Mouse (Mus musculus) midbrain, embryonic 10.5 days (tissue): ENCODE results near the gene Itsn1. TPM values are rescaled to one million over a fixed set of nuclear protein-coding genes. Genes with fewer than 3 reads are reported as not detected.

Experiments used
- DNase-seq: peaks from one replicate; pipeline ENCODE4 v3.0.0-alpha.2; 2017; ENCODE audit warnings: low spot score
- H3K27ac ChIP-seq: fragments of 300-500 bp; sonication (generic); replicated peaks from 2 replicates; pipeline ENCODE4 v1.5.1; 2016; ENCODE audit warnings: mild to moderate bottlenecking
- H3K27me3 ChIP-seq: fragments of 300-500 bp; sonication (generic); 2 replicates; pipeline ENCODE4 v1.6.1; 2016; ENCODE audit warnings: low read depth, mild to moderate bottlenecking; ENCODE audit not compliant: poor library complexity, severe bottlenecking
- H3K36me3 ChIP-seq: fragments of 300-500 bp; sonication (generic); 2 replicates; pipeline ENCODE4 v1.6.1; 2016; ENCODE audit warnings: mild to moderate bottlenecking, moderate library complexity
- H3K4me1 ChIP-seq: fragments of 300-500 bp; sonication (generic); 2 replicates; pipeline ENCODE4 v1.6.1; 2016
- H3K4me3 ChIP-seq: fragments of 300-500 bp; sonication (generic); 2 replicates; pipeline ENCODE4 v1.5.1; 2016; ENCODE audit warnings: mild to moderate bottlenecking, moderate library complexity
- H3K9me3 ChIP-seq: fragments of 300-500 bp; sonication (generic); replicated peaks from 2 replicates; pipeline ENCODE4 v1.6.1; 2016; ENCODE audit warnings: mild to moderate bottlenecking
- WGBS: fragments of 180-500 bp; shearing (Covaris S2); methylation state at CpG from one replicate; pipeline ENCODE4 v1.1.7; 2016; 5-methylcytosine and 5-hydroxymethylcytosine counted together
- polyA plus RNA-seq: library from polyadenylated mRNA; unstranded; fragments of >200 nt; fragmentation: Nextera tagmentation; extraction: Ambion mirVana; gene quantifications from 2 replicates; pipeline ENCODE4 v1.2.1, GENCODE M21; 2016

The Itsn1 gene
- polyA plus RNA-seq, 1 experiment from 2014 or later: 49.5 TPM

DNA sequence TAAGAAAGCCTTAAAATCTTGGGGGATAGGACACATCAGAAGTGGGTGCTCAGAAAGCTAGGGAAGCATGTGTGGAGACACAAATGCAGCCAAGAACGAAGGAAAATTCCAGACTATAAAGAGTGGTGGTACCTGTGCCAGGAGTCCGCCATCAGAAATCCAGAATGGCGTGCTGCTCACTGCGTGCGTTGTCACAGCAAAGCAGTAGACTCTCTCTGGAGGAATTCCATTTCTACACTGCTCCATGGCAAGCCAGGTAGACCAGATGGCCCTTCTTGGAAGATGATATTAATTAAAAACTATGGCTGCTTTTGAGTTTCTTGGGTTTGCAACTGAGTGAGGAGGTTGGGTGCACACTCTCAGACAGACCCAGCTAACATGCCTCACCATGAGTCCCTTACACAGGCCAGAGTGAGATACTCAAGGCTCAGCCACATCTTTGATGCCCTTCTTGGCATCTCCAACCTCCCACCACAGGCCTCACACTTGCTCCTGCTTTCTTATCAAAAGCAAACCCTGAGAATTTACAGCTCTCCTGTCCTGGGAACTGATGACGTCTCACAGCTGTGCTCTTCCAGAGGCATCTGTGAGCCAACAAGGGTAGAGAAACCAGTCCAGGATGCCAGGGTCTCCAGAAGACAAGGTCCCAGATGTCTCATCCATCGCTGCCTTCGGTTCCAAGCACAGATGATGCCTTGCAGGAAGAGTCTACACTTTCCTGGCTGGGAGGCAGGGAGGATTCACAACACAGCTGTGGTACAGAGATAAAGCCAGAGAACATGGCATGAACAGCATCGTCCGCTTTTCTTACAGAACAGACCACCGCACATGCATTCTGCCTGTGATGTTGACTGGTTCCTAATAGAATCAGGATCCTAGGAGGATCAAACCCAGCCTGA is 152.0 kb downstream of the Itsn1 start:
- WGBS: 96% methylated on average over 11 of the region's 11 CpGs
- Histone ChIP-seq H3K4me3 (no peak overlapping the region), H3K27me3 (no peaks in the 10 kb centered on the region), H3K4me1 (peaks cover 12% of the 10 kb centered on the region), H3K9me3 (no peaks in the 10 kb centered on the region), H3K36me3 (peaks cover 25% of the 10 kb centered on the region), H3K27ac (no peak overlapping the region)
- DNase-seq: no peak

DNA sequence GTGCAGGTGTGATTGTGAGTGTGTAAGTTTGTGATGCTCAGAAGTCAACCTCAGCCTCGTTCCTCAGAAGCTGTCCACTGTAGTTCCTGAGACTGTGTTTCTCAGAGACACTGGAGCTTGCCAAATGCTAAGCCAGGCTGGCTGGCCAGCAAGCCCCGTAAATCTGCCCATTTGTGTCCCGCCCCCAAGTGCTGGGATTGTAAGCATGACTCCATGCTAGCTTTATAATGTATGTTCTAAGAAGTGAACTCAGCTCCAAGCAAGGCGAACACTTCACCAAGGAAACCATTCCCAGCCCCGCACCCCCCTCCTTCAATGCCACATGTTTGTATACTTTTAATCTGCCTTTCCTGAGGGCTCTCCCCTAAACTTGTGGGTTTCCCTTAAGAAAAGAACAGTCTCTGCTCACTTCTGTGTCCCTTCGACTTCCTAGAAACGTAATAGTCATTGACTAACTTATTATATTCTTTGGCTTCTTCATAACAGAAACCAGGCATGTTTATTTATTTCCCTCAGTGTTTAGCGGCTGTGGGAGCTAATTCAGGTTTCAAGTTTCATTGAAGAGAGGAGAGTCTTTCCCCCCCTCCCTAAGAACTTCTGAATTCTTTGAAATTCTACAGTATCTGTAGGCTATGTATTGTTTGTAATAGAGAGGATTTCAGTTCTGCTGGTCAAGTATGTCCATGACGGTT is 153.2 kb downstream of the Itsn1 start:
- 81% methylated on average over 9 of the region's 9 CpGs for WGBS
- Histone ChIP-seq H3K4me1 (peaks cover 12% of the 10 kb centered on the region), H3K36me3 (peaks cover 25% of the 10 kb centered on the region), H3K4me3 (no peak overlapping the region), H3K27ac (no peak overlapping the region), H3K9me3 (no peaks in the 10 kb centered on the region), H3K27me3 (no peaks in the 10 kb centered on the region)
- DNase-seq: no peak

GRCm38 (mm10) chr16:91883636-91884035 is 154.6 kb downstream of the Itsn1 start:
- peaks cover 25% of the 10 kb centered on the region for H3K36me3 ChIP-seq
- no peaks in the 10 kb centered on the region for H3K9me3 ChIP-seq
- 95% methylated on average over 2 of the region's 2 CpGs for WGBS
- no peak for DNase-seq
- H3K27me3 ChIP-seq: no peaks in the 10 kb centered on the region
- H3K4me1 ChIP-seq: peaks cover 12% of the 10 kb centered on the region
- no peak overlapping the region for H3K4me3 ChIP-seq
- H3K27ac ChIP-seq: no peak overlapping the region; the same call in 1 of the 2 replicates

DNA sequence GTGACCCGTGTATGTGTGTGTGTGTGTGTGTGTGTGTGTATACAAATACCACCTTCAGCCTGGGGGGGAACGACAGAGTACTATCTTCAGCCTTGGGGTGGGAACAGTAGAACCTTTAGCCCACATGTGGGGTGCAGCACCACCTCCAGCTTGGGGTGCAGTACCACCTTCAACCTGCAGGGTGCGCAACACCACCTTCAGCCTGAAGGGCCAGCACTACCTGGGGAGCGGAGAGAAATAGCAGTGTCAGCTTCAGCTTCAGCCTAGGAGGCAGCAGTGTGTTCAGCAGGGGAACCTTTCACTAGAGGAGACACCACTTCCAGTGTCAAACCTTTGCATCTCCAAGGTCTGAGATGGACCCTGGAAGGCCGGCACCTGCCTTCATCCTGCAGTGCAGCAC is 155.1 kb downstream of the Itsn1 start:
- no peaks in the 10 kb centered on the region for H3K9me3 ChIP-seq
- peaks cover 24% of the 10 kb centered on the region for H3K36me3 ChIP-seq
- DNase-seq: peak; percentile 36
- no peak overlapping the region for H3K4me3 ChIP-seq
- 58% methylated on average over 5 of the region's 5 CpGs for WGBS
- H3K27ac ChIP-seq: no peak overlapping the region; the same call in 1 of the 2 replicates
- H3K27me3 ChIP-seq: no peaks in the 10 kb centered on the region
- H3K4me1 ChIP-seq: peaks cover 12% of the 10 kb centered on the region

GRCm38 (mm10) chr16:91885389-91886122 is 156.5 kb downstream of the Itsn1 start:
- peak; percentile 33 for DNase-seq
- H3K9me3 ChIP-seq: no peaks in the 10 kb centered on the region
- 9% methylated on average over 19 of the region's 19 CpGs for WGBS
- H3K4me3 ChIP-seq: peak overlapping the region; percentile 42
- peak overlapping the region; percentile 75 for H3K27ac ChIP-seq
- H3K4me1 ChIP-seq: peaks cover 12% of the 10 kb centered on the region
- no peaks in the 10 kb centered on the region for H3K27me3 ChIP-seq
- H3K36me3 ChIP-seq: peaks cover 14% of the 10 kb centered on the region

- Histone ChIP-seq H3K4me3 (no peak overlapping the region), H3K9me3 (no peaks in the 10 kb centered on the region), H3K27ac (no peak overlapping the region), H3K4me1 (peaks cover 12% of the 10 kb centered on the region), H3K27me3 (no peaks in the 10 kb centered on the region), H3K36me3 (no peaks in the 10 kb centered on the region)
- no peak for DNase-seq
- WGBS: 90% methylated on average over 3 of the region's 3 CpGs
These were observed 159.3 kb downstream of the Itsn1 start for GRCm38 (mm10) chr16:91888368-91888767.

DNA sequence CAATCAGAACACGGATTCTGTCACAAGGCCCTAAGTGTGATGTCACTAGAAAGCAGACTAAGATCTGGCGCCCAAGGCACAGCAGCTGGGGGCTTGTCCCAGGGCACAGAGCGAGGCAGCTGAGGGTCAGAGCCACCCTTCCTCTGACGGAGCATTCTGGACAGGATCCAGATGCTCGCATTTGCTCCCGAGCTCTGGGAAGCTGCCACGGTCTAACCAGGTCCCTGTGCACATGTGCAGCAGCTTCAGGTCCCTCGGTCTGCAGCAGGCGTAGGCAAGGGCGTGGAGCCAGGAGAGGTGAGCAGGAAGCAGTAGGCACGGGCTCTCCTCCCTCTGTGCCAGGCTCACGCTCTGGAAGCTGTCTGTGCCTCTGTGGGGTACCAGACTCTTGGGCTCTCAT is 160.8 kb downstream of the Itsn1 start:
- Histone ChIP-seq H3K4me1 (peaks cover 10% of the 10 kb centered on the region), H3K9me3 (no peaks in the 10 kb centered on the region), H3K27me3 (no peaks in the 10 kb centered on the region), H3K36me3 (no peaks in the 10 kb centered on the region), H3K27ac (0 out of 2 replicates have a peak overlapping the region, but pooled peaks have one; percentile 42), H3K4me3 (no peak overlapping the region)
- no peak for DNase-seq
- WGBS: 90% methylated on average over 12 of the region's 12 CpGs

- Histone ChIP-seq H3K27ac (no peak overlapping the region), H3K9me3 (no peaks in the 10 kb centered on the region), H3K4me1 (0 out of 2 replicates have a peak, but pooled peaks cover under 1% of the 10 kb centered on the region), H3K27me3 (no peaks in the 10 kb centered on the region), H3K4me3 (no peak overlapping the region), H3K36me3 (no peaks in the 10 kb centered on the region)
- 89% methylated on average over 11 of the region's 11 CpGs for WGBS
- no peak for DNase-seq
These were observed 162.1 kb downstream of the Itsn1 start for GRCm38 (mm10) chr16:91891218-91891617.

DNA sequence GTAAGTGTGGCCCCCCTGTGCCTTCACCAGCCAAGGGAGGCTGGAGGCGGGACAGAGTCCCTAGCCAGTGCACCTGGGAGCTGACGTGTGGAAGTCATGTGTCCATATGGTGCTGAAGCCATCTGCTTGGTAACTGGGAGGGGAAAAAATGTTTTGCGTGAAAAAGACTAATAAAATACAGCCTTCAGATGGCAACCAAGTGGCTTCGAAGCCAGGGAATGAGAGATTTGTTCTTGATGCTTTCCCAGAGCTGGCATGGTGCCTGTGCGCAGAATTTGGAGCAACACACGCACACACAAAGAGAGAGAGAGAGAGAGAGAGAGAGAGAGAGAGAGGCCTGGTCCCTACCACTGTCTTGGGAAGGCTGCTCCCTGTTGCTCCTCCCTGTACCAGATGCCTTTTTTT is 167.3 kb downstream of the Itsn1 start:
- Histone ChIP-seq H3K4me1 (peaks cover 14% of the 10 kb centered on the region), H3K9me3 (no peaks in the 10 kb centered on the region), H3K4me3 (no peak overlapping the region), H3K36me3 (no peaks in the 10 kb centered on the region), H3K27ac (no peak overlapping the region), H3K27me3 (no peaks in the 10 kb centered on the region)
- no peak for DNase-seq
- WGBS: 82% methylated on average over 6 of the region's 6 CpGs

DNA sequence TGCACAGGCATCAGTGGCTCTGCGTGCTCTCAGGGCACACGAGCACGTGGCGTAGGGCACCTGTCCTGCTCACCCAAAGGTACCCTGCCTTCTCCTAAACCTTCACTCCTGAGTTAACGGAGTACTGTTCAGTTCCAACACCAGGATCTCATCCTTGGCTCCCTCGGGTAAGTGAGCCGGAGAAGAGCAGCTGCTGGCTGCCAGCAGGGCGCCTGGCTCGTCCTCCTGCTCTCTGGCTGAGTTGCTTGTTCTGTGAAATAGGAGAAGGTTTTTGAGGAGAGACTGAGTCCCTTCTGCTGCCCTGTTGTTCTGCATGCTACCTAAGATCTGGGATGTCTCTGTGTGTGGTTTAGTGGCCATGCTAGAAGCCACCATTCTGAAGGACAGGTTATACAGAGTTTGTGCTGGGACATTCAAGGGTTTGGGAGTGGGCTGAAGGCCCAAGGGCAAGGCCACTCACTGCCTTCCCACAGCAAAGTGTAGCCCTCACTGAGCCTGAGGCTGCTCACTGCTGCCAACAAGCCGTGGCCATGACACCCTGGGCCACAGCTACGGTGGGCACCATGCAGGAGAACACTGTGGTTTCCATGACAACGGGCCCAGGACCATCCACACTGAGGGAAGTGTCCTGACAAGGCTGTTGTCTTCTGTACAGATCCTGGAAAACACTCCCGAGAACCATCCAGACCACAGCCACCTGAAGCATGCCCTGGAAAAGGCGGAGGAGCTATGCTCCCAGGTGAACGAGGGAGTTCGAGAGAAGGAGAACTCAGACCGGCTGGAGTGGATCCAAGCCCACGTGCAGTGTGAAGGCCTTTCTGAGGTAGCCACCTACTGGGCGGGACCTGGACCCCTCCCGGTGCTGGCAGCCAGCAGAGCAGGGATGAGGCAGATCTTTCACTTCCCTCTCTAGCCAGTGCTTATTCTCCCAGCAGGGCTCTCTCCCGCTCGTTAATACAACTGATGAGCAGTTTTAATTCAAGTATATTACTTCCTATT is 170.1 kb downstream of the Itsn1 start:
- Histone ChIP-seq H3K9me3 (no peaks in the 10 kb centered on the region; the same call in 1 of the 2 replicates), H3K36me3 (peaks cover 9% of the 10 kb centered on the region; the same call in 1 of the 2 replicates), H3K27ac (0 out of 2 replicates have a peak overlapping the region, but pooled peaks have one; percentile 13), H3K4me1 (peaks cover 14% of the 10 kb centered on the region), H3K27me3 (no peaks in the 10 kb centered on the region), H3K4me3 (no peak overlapping the region)
- no peak for DNase-seq
- 55% methylated on average over 22 of the region's 22 CpGs for WGBS

GRCm38 (mm10) chr16:91900274-91900673 is 171.2 kb downstream of the Itsn1 start:
- peak; percentile 59 for DNase-seq
- Histone ChIP-seq H3K27ac (no peak overlapping the region), H3K4me3 (no peak overlapping the region), H3K4me1 (peaks cover 14% of the 10 kb centered on the region), H3K36me3 (peaks cover 13% of the 10 kb centered on the region; the same call in 1 of the 2 replicates), H3K27me3 (no peaks in the 10 kb centered on the region), H3K9me3 (no peaks in the 10 kb centered on the region; the same call in 1 of the 2 replicates)
- 53% methylated on average over 11 of the region's 11 CpGs for WGBS
